Mouse (Mus musculus) forebrain, embryonic 16.5 days (tissue): Measurements from ENCODE around the gene Abtb2. TPM values are rescaled to one million over a fixed set of nuclear protein-coding genes. Genes with fewer than 3 reads are reported as not detected.

Source experiments
- ATAC-seq: fragments of 200-750 bp; cut with Nextera tagmentation; 2 replicates; pipeline ENCODE4 v1.8.0; 2017; ENCODE audit warnings: mild to moderate bottlenecking, moderate library complexity
- H3K27ac ChIP-seq: fragments of 300-500 bp; sonication (generic); 2 replicates; pipeline ENCODE4 v1.5.1; 2014; ENCODE audit warnings: low read length, control low read depth
- H3K27me3 ChIP-seq: fragments of 300-500 bp; sonication (generic); replicated peaks from 2 replicates; pipeline ENCODE4 v1.6.1; 2014; ENCODE audit warnings: low read length; ENCODE audit not compliant: control insufficient read depth, insufficient read depth
- H3K36me3 ChIP-seq: fragments of 300-500 bp; sonication (generic); 2 replicates; pipeline ENCODE4 v1.6.1; 2014; ENCODE audit not compliant: control insufficient read depth, insufficient read depth
- H3K4me1 ChIP-seq: fragments of 300-500 bp; sonication (generic); replicated peaks from 2 replicates; pipeline ENCODE4 v1.6.1; 2014; ENCODE audit warnings: low read length; ENCODE audit not compliant: control insufficient read depth, insufficient read depth
- H3K4me2 ChIP-seq: fragments of 300-500 bp; sonication (generic); 2 replicates; pipeline ENCODE4 v1.6.1; 2014; ENCODE audit warnings: mild to moderate bottlenecking, low read length, control low read depth
- H3K4me3 ChIP-seq: fragments of 300-500 bp; sonication (generic); replicated peaks from 2 replicates; pipeline ENCODE4 v1.5.1; 2014; ENCODE audit warnings: mild to moderate bottlenecking, low read length, control low read depth
- H3K9ac ChIP-seq: fragments of 300-500 bp; sonication (generic); replicated peaks from 2 replicates; pipeline ENCODE4 v1.6.1; 2014; ENCODE audit warnings: low read depth, low read length, control low read depth
- H3K9me3 ChIP-seq: fragments of 300-500 bp; sonication (generic); 2 replicates; pipeline ENCODE4 v1.6.1; 2016; ENCODE audit warnings: low read length; ENCODE audit not compliant: control insufficient read depth
- WGBS: fragments of 180-500 bp; shearing (Covaris S2); extraction: QIAGEN DNeasy Blood & Tissue Kit; methylation state at CpG from one replicate; pipeline ENCODE4 v1.1.7; 2014; 5-methylcytosine and 5-hydroxymethylcytosine counted together
- polyA plus RNA-seq: library from polyadenylated mRNA; unstranded; fragments of >200 nt; fragmentation: Nextera tagmentation; extraction: Ambion mirVana; gene quantifications from 2 replicates; pipeline ENCODE4 v1.2.1, GENCODE M21; 2015

Gene Abtb2
- polyA plus RNA-seq, 1 experiment from 2014 or later: 7.4 TPM

DNA sequence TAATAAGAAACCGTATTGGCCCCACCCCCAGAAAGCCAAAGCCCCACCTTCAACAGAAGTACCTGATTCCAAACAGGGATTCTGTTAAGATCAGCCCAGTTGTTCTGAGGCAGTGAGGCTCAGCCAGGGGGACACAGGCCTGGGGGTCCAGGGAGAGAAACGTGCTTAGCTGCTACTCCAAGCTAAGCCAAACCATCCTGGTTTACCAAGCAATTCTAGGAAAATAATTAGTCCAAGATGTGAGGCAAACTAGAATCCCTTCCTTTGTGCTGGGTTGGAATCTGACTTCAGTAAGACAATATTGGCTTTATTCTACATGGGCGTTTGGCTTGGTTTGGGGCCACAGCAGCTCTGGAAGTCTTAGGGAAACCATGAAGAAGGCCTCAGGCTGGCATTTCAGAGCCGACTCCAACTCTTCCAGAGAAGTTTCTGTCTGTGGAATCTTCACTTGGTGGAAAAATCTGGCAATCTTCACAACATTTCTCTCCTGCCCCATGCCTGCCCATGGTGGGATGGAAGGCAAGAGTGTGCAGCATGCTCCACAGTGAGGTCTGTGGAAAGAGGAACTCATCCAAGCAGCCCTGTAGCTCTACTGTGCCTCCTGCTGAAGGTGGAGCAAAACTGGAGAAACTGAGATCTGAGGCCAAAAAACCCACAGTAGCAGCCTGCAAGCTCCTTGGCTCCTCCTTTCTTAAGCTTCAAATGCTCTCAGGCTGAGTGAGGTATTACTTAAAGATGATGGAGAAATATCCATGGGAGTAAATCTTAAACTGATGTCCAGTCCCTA, 128.9 kb downstream of the Abtb2 start:
- Histone ChIP-seq H3K9me3 (no peaks in the 10 kb centered on the region), H3K4me2 (no peak overlapping the region), H3K4me1 (peaks cover 9% of the 10 kb centered on the region), H3K27ac (no peak overlapping the region), H3K4me3 (no peak overlapping the region), H3K27me3 (no peaks in the 10 kb centered on the region), H3K9ac (no peak overlapping the region), H3K36me3 (no peaks in the 10 kb centered on the region)
- WGBS: 82% methylated on average over 4 of the region's 4 CpGs
- ATAC-seq: no peak

- no peak overlapping the region for H3K4me3 ChIP-seq
- H3K4me1 ChIP-seq: no peaks in the 10 kb centered on the region
- H3K9me3 ChIP-seq: no peaks in the 10 kb centered on the region
- H3K36me3 ChIP-seq: no peaks in the 10 kb centered on the region
- H3K9ac ChIP-seq: no peak overlapping the region
- no peak for ATAC-seq
- 65% methylated on average over 3 of the region's 3 CpGs for WGBS
- no peak overlapping the region for H3K4me2 ChIP-seq
- H3K27me3 ChIP-seq: no peaks in the 10 kb centered on the region
- no peak overlapping the region for H3K27ac ChIP-seq
Observed at GRCm38 (mm10) chr2:103696177-103696576, 130.1 kb downstream of the Abtb2 start.

DNA sequence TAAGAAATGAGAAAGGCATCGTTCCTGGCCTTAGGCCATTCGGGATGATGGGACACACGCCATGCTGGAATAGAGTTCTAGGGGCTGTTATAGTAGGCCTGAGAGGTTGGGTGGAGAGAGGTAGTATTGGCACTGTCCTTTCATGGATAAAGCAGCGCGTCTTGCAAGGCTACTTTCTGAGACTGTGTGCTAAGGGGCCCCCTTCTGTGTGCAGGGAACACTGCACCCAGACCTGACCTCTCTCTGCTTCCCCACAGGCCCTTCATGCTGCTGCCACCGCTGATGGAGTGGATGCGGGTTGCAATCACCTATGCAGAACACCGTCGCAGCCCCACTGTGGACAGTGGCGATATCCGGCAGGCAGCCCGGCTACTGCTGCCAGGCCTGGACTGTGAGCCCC, 134.4 kb downstream of the Abtb2 start:
- no peaks in the 10 kb centered on the region for H3K4me1 ChIP-seq
- H3K9ac ChIP-seq: no peak overlapping the region
- no peak overlapping the region for H3K4me2 ChIP-seq
- 77% methylated on average over 12 of the region's 12 CpGs for WGBS
- H3K27me3 ChIP-seq: no peaks in the 10 kb centered on the region
- no peak for ATAC-seq
- no peaks in the 10 kb centered on the region for H3K36me3 ChIP-seq
- no peak overlapping the region for H3K27ac ChIP-seq
- H3K4me3 ChIP-seq: no peak overlapping the region
- no peaks in the 10 kb centered on the region for H3K9me3 ChIP-seq

- Histone ChIP-seq H3K4me3 (no peak overlapping the region), H3K4me1 (peaks cover 10% of the 10 kb centered on the region), H3K9ac (no peak overlapping the region), H3K27me3 (no peaks in the 10 kb centered on the region), H3K9me3 (no peaks in the 10 kb centered on the region), H3K36me3 (no peaks in the 10 kb centered on the region), H3K27ac (no peak overlapping the region), H3K4me2 (no peak overlapping the region)
- WGBS: 80% methylated on average over 10 of the region's 10 CpGs
- no peak for ATAC-seq
Observed at GRCm38 (mm10) chr2:103703336-103703735, 137.2 kb downstream of the Abtb2 start.

DNA sequence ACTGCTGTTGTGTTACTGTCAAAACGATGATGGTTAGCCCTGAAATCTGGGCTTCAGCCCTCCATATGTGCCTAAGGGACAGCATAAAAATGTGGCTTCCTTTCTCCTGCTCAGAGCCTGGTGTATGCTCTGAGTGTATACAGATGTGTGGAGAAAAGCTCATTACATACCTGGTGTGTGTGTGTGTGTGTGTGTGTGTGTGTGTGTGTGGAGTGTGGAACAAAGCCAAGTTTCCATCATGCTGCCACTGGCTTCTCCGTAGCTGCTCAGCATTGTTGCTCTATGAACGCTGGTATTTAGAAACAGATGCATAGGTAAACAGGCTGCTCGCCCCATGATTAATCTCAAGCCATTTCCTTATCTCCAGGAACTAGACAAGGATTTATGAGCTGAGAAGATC, 137.8 kb downstream of the Abtb2 start:
- Histone ChIP-seq H3K4me1 (peaks cover 10% of the 10 kb centered on the region), H3K9me3 (no peaks in the 10 kb centered on the region), H3K27ac (no peak overlapping the region), H3K4me2 (no peak overlapping the region), H3K36me3 (no peaks in the 10 kb centered on the region), H3K9ac (no peak overlapping the region), H3K27me3 (no peaks in the 10 kb centered on the region), H3K4me3 (no peak overlapping the region)
- ATAC-seq: no peak
- 72% methylated on average over 4 of the region's 4 CpGs for WGBS

GRCm38 (mm10) chr2:103705826-103706225, 139.7 kb downstream of the Abtb2 start:
- 0 out of 2 replicates have a peak, but pooled peaks have one; percentile 4 for ATAC-seq
- no peaks in the 10 kb centered on the region for H3K9me3 ChIP-seq
- H3K36me3 ChIP-seq: no peaks in the 10 kb centered on the region
- H3K27ac ChIP-seq: no peak overlapping the region
- H3K27me3 ChIP-seq: no peaks in the 10 kb centered on the region
- no peak overlapping the region for H3K4me3 ChIP-seq
- H3K9ac ChIP-seq: no peak overlapping the region
- no peak overlapping the region for H3K4me2 ChIP-seq
- WGBS: 75% methylated on average over 4 of the region's 4 CpGs
- H3K4me1 ChIP-seq: peaks cover 10% of the 10 kb centered on the region

DNA sequence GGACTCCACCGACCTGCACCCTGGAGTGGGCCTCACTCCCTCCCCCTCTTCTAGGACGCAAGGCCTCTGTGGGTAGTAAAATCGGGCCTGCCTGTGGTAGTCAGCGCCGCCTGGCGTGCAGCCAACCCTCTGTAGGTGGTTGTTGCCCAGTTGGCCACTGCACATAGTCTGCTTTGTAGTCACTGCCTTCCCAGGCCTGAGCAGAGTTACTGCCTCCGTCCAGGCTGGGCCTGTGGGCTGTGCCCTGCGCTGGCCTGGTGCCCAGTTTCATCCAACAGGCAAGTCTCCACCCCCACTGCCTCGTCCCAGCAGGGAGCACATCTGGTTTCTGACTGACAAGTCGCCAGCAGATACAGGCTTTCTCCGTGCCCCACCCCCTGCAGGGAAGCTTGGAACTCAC, 140.1 kb downstream of the Abtb2 start:
- Histone ChIP-seq H3K4me2 (no peak overlapping the region), H3K4me1 (peaks cover 10% of the 10 kb centered on the region), H3K27me3 (no peaks in the 10 kb centered on the region), H3K9ac (no peak overlapping the region), H3K36me3 (no peaks in the 10 kb centered on the region), H3K27ac (no peak overlapping the region), H3K9me3 (no peaks in the 10 kb centered on the region), H3K4me3 (no peak overlapping the region)
- peak; percentile 70 for ATAC-seq
- 31% methylated on average over 11 of the region's 11 CpGs for WGBS

- Histone ChIP-seq H3K9ac (no peak overlapping the region), H3K9me3 (no peaks in the 10 kb centered on the region), H3K27me3 (no peaks in the 10 kb centered on the region), H3K36me3 (no peaks in the 10 kb centered on the region), H3K27ac (no peak overlapping the region), H3K4me1 (peaks cover 10% of the 10 kb centered on the region), H3K4me3 (no peak overlapping the region), H3K4me2 (no peak overlapping the region)
- 80% methylated on average over 6 of the region's 6 CpGs for WGBS
- no peak for ATAC-seq
Observed at GRCm38 (mm10) chr2:103707056-103707776, 141.1 kb downstream of the Abtb2 start.

- ATAC-seq: no peak
- WGBS: 94% methylated on average over 7 of the region's 7 CpGs
- no peaks in the 10 kb centered on the region for H3K36me3 ChIP-seq
- no peak overlapping the region for H3K27ac ChIP-seq
- no peaks in the 10 kb centered on the region for H3K9me3 ChIP-seq
- H3K4me3 ChIP-seq: no peak overlapping the region
- H3K9ac ChIP-seq: no peak overlapping the region
- no peaks in the 10 kb centered on the region for H3K27me3 ChIP-seq
- H3K4me2 ChIP-seq: no peak overlapping the region
- H3K4me1 ChIP-seq: peaks cover 9% of the 10 kb centered on the region
Observed at GRCm38 (mm10) chr2:103710849-103711248, 144.7 kb downstream of the Abtb2 start.
